Mouse (Mus musculus) CH12.LX (cell line): ENCODE measurements around the gene Slc16a3.

ENCODE experiments used
- CTCF ChIP-seq, 2 experiments: IDR thresholded peaks in 1 of 2; conservative IDR thresholded peaks in 1 of 2; 2 replicates each; pipeline ENCODE4 v1.5.1; 2011 to 2012; ENCODE audit warnings: low read depth in 2 of 2, low read length in 2 of 2, improper control_type of control experiment in 1 of 2, inconsistent platforms in 1 of 2, mild to moderate bottlenecking in 1 of 2, moderate library complexity in 1 of 2
- EP300 ChIP-seq: IDR thresholded peaks from 2 replicates; pipeline ENCODE4 v1.6.1; 2011; ENCODE audit warnings: low read length, improper control_type of control experiment
- NRF1 ChIP-seq: IDR thresholded peaks from 2 replicates; pipeline ENCODE4 v1.6.1; 2014; ENCODE audit warnings: low read depth, mild to moderate bottlenecking, inconsistent platforms, low read length, improper control_type of control experiment, moderate library complexity
- POLR2A ChIP-seq: IDR thresholded peaks from 2 replicates; pipeline ENCODE4 v1.6.1; 2011; ENCODE audit warnings: low read depth, mild to moderate bottlenecking, improper control_type of control experiment, low read length
- TCF12 ChIP-seq: IDR thresholded peaks from 2 replicates; pipeline ENCODE4 v1.6.1; 2014; ENCODE audit warnings: low read depth, mild to moderate bottlenecking, inconsistent platforms, low read length, improper control_type of control experiment
- ZKSCAN1 ChIP-seq: IDR thresholded peaks from 2 replicates; pipeline ENCODE4 v1.6.1; 2012; ENCODE audit warnings: low read depth, inconsistent platforms, low read length, improper control_type of control experiment, borderline replicate concordance

DNA sequence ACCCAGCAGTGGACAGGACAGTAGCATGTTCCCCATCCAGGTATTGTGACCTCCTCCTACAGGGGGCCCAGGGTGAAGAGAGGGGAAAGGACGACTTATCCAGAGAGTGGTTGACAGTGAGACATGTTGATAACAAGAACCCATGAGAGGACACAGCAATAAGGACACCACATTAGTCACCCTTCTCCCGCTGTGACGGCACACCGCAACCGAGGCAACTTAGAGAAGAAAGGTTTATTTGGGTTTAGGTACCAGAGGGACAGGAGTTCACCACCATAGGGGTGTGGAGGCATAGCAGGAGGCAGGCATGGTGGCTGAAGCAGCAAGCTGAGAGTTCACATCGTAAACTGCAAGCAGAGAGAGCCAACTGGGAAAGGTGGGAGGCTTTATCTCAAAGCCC is 57.9 kb downstream of the Slc16a3 start:
- TF ChIP-seq CTCF (conservative IDR thresholded peaks at IDR 0.05 in 1 of 2, IDR thresholded peaks at IDR 0.05 in 1 of 2; ENCODE audit: low read depth in 2 of 2, low read length in 2 of 2) (no peak), POLR2A (no peak), TCF12 (no peak), EP300 (no peak), ZKSCAN1 (no peak), NRF1 (no peak)
